Mouse (Mus musculus): ENCODE results near the gene Ndc1. TPM values are rescaled to one million over a fixed set of nuclear protein-coding genes. Genes with fewer than 3 reads are reported as not detected.
"Not testable (repeated sequence)": the region's sequence is repeated elsewhere in the genome, so short reads cannot be mapped to it uniquely, and the experiment has no call there.

The Ndc1 gene
- total RNA-seq, 2 experiments from 2014 or later = 11.7 to 11.8 TPM

DNA sequence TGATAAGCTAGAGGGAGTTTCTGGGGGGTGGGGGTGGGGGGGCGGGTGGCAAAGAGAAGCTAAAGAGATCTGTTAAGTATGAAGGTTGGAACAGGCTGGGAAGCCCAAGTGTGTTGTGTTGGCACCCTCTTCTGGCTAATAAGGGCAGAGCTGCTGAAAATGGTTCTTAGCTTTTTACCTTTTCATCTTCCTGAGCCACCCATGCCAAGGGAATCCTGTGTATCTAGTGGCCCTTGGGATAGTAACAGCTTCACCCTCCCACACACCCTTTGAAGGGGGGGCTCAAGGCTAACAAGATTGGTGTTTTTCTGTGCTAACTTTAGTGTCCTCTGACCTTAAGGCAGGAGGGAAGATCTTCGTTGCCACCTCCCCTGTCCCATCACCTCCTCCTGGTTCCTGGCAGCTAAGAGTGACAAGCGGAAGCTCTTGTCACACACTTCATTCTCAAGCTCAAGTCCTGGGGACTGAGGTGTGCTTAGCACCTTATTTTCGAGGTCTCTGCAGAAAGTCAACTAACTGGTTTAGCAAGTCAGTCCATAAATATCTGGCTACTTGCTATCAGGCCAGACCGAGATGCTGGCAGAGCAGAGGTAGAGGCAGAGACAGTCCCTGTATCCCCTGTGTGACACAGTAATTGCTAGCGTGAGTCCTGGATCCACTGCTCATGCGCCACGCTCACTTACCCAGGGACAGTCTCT, 18.1 kb upstream of the Ndc1 start:
- Histone ChIP-seq H3K27ac (no peak overlapping the region), H3K4me3 (no peak overlapping the region)
- TF ChIP-seq CTCF (conservative IDR thresholded peaks at IDR 0.05) = peak; percentile 80
- peak; percentile 39 to 41 for DNase-seq (ENCODE audit: low spot score in 2 of 2)

GRCm38 (mm10) chr4:107351368-107351767, 16.2 kb upstream of the Ndc1 start:
- DNase-seq (ENCODE audit: low spot score in 2 of 2) = no peak
- TF ChIP-seq CTCF (conservative IDR thresholded peaks at IDR 0.05) = no peak
- Histone ChIP-seq H3K4me3 (no peak overlapping the region), H3K27ac (no peak overlapping the region)

GRCm38 (mm10) chr4:107353612-107354011, 14.0 kb upstream of the Ndc1 start:
- no peak for TF ChIP-seq CTCF (conservative IDR thresholded peaks at IDR 0.05)
- no peak for DNase-seq (ENCODE audit: low spot score in 2 of 2)
- H3K4me3 ChIP-seq = no peak overlapping the region
- H3K27ac ChIP-seq = no peak overlapping the region

DNA sequence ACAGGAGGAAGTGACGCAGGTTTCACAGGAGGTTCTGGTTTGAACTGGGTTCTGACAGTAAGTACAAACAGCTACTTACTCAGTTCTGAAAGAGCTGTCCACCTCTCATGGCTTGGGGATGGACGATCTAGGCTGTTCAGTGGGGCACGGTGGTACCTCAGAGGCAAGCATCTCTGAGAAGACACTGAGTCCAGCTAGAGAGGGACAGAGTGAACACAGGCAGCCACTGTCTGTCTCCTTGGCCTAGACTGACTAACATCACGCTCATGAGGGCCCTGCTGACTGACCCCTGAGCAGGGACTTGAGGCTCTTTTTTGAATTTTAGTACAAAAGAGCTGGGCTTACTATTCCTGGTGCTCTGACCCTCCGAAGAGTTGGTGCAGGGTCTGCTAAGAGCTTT, 13.5 kb upstream of the Ndc1 start:
- Histone ChIP-seq H3K27ac (no peak overlapping the region), H3K4me3 (no peak overlapping the region)
- TF ChIP-seq CTCF (conservative IDR thresholded peaks at IDR 0.05) = no peak
- DNase-seq (ENCODE audit: low spot score in 2 of 2) = no peak

DNA sequence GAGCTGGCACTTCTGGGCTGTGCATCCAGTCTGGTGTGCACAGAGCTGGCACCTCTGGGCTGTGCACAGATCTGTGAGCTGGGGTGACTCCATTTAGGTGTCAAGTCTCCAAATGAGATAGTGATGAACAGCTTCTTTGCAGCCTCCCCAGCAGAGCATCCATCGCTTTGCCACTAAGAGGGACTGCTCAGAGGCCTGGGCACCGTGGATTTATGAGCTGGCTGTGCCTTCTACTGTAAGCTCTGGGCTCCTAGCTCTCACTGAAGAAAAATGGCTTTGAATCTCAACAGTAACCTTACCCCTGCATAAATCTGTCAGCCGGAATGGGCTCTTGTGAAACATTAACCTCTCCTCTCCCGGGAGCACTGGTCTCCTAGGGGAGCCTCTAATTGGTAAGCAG, 13.0 kb upstream of the Ndc1 start:
- no peak for DNase-seq (ENCODE audit: low spot score in 2 of 2)
- no peak overlapping the region for H3K4me3 ChIP-seq
- no peak for TF ChIP-seq CTCF (conservative IDR thresholded peaks at IDR 0.05)
- no peak overlapping the region for H3K27ac ChIP-seq

DNA sequence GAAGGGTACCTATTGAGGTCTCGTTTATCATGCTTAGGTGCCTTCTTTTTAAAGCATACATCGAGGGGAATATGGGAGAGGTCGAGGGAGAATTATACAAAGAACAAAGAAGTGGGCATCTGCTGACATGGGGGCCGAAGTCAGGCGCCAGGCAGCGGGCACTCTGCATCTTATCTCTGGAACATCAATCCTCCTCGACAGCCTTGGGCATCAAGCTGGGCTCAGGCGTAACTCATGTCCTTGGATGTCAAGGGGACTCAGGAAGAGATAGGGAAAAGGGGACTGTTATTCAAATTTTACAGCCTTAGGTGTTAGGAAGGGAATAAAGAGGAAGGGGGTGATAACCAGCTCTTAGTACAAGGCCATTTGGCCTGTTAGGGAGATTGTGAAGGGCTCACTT, 10.4 kb upstream of the Ndc1 start:
- not testable (repeated sequence) for DNase-seq (ENCODE audit: low spot score in 2 of 2); H3K4me3 ChIP-seq; H3K27ac ChIP-seq

DNA sequence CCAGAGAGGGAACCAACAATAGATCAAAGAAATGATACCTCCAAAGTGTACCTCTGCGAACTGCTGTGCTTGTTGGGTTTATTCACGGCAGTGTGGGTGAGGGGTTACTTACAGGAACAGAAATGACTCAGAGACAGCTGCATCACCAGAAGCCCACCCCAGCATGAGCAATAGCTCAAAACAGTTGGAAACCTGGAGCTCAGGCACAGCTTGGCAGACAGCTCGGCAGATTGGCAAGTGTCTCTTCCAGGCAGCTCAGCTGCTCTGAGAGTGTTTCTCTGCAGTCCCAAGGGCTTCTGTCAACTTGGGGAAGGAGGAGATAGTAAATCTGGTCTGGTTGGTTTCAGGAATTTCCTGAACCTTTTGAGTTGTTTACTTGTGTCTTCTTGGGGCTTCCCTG, 9.1 kb upstream of the Ndc1 start:
- no peak overlapping the region for H3K4me3 ChIP-seq
- H3K27ac ChIP-seq = no peak overlapping the region
- DNase-seq (ENCODE audit: low spot score in 2 of 2) = peak; percentile 58 to 62
- TF ChIP-seq CTCF (conservative IDR thresholded peaks at IDR 0.05) = no peak

- H3K27ac ChIP-seq = no peak overlapping the region
- DNase-seq (ENCODE audit: low spot score in 2 of 2) = no peak
- H3K4me3 ChIP-seq = no peak overlapping the region
- no peak for TF ChIP-seq CTCF (conservative IDR thresholded peaks at IDR 0.05)
These were observed 7.0 kb upstream of the Ndc1 start for GRCm38 (mm10) chr4:107360457-107361145.

DNA sequence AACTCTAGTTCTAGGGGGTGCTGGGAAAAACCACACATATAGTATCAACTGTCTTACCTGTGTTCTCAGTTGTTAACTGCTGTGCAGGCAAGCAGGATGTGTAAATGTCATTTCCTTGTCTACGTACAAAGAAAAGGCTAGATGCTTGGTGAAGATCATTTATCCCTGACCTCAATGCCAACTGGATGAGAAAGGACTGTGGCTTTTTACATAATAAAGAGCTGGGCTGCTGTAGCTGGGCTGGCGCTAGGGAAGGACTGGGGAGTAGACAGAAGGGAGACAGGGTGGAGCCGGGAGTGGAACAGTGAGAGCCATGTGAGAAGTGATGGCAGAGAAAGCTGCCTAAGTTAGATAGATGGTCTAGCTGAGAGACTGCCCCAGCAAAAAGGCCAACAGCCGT, 4.8 kb upstream of the Ndc1 start:
- DNase-seq (ENCODE audit: low spot score in 2 of 2) = no peak
- no peak for TF ChIP-seq CTCF (conservative IDR thresholded peaks at IDR 0.05)
- Histone ChIP-seq H3K27ac (no peak overlapping the region), H3K4me3 (no peak overlapping the region)

- Histone ChIP-seq H3K4me3 (no peak overlapping the region), H3K27ac (no peak overlapping the region)
- no peak for DNase-seq (ENCODE audit: low spot score in 2 of 2)
- TF ChIP-seq CTCF (conservative IDR thresholded peaks at IDR 0.05) = peak; percentile 46
These were observed 4.0 kb upstream of the Ndc1 start for GRCm38 (mm10) chr4:107363573-107363972.

DNA sequence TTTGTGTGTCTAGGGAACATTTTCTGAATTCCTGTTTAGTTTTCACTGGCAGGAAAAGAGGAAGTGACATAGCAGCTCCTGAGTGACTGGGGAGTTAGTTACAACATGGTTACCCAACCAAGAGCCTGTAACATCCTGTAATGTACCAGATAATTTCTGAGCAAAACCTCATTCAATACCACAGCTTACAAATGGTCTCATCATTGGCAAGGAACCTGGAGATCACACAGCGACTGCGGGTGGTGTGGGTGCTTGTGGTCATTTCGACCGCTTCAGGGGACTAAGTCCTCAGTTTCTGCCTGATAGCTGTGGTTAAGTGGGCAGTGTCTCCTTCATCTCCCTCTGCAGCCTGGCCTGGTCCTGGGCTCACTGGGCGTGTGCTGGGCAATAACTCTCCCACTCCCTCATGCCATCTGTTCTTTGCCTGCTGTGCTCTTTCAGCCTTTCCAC, 3.4 kb upstream of the Ndc1 start:
- no peak for DNase-seq (ENCODE audit: low spot score in 2 of 2)
- Histone ChIP-seq H3K27ac (no peak overlapping the region), H3K4me3 (no peak overlapping the region)
- TF ChIP-seq CTCF (conservative IDR thresholded peaks at IDR 0.05) = no peak

DNA sequence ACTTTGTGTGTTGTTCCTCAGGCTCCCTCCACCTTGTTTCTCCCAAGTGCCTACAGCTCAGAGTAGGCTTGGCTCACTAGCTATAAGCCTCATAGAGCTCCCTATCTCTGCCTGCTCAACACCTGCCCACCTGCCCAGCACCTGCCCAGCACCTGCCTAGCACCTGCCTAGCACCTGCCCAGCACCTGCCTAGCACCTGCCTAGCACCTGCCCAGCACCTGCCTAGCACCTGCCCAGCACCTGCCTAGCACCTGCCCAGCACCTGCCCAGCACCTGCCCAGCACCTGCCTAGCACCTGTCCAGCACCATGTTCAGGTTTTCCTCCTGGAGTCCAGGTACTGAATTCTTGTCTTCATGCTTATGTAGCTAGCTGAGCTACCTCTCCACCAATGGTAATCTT, 1.2 kb upstream of the Ndc1 start:
- not testable (repeated sequence) for H3K4me3 ChIP-seq; H3K27ac ChIP-seq; DNase-seq (ENCODE audit: low spot score in 2 of 2)

- peak; percentile 67 for TF ChIP-seq CTCF (conservative IDR thresholded peaks at IDR 0.05)
- Histone ChIP-seq H3K27ac (no peak overlapping the region), H3K4me3 (no peak overlapping the region)
- no peak for DNase-seq (ENCODE audit: low spot score in 2 of 2)
These were observed 4.7 kb downstream of the Ndc1 start for GRCm38 (mm10) chr4:107372304-107372703.

- Histone ChIP-seq H3K27ac (no peak overlapping the region), H3K4me3 (no peak overlapping the region)
- no peak for TF ChIP-seq CTCF (conservative IDR thresholded peaks at IDR 0.05)
- DNase-seq (ENCODE audit: low spot score in 2 of 2) = no peak
These were observed 7.1 kb downstream of the Ndc1 start for GRCm38 (mm10) chr4:107374677-107375076.
